Mouse (Mus musculus) kidney, postnatal 14 days (tissue): Measurements from ENCODE around the gene Ubc.
A peak's percentile ranks its signal among the peaks of the same experiment; 100 is the strongest.
"Not testable (repeated sequence)": the region's sequence is repeated elsewhere in the genome, so short reads cannot be mapped to it uniquely, and the experiment has no call there.

Experiments used
- DNase-seq: peaks from one replicate; pipeline ENCODE4 v3.0.0; 2022; ENCODE audit warnings: mixed read lengths

The Ubc gene

DNA sequence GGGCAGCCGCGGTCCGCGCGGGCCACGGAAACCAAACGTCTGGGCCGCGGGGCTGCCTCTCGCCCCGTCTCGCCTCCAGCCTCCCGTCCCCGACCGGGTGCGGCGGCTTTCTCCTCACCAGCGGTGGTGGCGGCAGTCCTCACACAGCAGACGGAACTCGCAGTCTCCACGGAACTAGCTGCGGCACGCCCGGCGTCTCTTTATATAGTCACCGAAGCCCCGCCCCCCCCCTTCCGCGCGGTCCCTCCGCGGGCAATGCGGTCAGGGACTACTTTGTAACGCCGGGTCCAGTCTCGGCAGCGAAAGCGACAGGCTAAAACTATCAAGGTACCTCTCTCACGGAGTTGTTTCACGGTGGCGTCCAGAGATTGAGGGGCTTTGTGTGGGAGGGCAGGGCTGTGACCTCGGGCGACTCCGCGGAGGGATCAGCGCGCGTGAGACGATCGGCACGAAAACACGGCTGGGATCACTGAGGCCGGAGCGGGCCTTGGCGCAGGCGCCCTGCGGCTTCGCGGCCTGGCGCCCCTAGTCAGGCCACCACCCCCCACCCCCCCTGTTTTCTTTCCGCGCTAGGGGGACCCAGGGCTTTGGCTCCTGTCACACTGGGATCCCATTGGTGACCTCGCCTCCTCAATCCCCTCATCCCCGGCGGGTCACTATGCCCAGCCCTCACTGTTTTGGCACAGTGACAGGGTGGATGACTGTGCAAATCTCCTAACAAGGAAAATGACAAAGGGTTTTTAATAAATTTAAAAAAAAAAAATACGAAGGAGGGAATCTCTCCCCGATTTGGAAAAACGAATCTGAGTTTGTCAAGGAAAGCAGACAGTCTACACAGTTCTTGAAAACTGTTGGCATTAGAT lies at the start of gene Ubc:
Gene Ubc (minus strand): TSS at position 624 of the 863 bp plus-strand sequence.
- DNase-seq: peak; percentile 92

DNA sequence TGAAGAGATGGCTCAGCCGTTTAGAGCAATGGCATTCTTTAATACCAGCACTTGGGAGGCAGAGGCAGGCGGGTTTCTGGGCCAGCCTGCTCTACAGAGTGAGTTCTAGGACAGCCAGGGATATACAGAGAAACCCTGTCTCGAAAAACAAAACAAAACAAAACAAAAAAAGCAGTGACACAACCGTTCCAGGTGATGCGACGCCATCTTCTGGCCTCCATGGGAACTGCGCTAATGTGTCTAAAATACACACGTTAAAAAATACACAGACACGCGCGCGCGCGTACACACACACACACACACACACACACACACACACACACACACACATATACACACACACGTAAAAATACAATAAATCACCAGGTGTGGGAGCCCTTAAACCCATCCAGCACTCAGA lies 44.3 kb upstream of the Ubc start:
- DNase-seq: not testable (repeated sequence)

DNA sequence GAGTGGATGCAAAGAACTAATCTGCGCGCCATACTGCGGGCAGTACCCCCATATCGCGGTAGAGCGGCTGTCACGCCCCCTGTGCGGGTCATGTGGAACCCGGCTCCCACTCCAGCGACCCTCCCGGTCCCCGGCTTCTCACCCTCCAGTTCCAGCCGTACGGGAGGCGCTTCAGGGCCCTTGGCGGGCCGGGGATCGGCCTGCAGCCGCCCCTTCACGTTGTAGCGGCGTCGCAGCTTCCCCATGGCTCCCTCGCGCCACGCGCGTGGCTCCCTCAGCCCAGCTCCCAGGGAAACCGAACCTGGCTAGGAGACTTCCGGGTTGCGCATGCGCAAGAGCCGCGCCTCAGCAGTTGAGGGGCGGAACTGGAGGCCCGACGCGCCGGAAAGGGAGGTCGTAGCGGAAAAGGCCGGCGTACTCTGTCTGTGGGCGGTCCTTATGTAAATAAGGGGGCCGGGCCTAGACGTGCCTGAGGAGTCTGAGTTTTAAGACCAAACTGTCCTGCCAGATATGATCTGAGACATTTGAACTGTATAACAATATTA lies 43.9 kb upstream of the Ubc start, which contains the start of gene Dhx37:
Gene Dhx37 (minus strand): TSS at position 329 of the 545 bp plus-strand sequence.
- peak; percentile 96 for DNase-seq

DNA sequence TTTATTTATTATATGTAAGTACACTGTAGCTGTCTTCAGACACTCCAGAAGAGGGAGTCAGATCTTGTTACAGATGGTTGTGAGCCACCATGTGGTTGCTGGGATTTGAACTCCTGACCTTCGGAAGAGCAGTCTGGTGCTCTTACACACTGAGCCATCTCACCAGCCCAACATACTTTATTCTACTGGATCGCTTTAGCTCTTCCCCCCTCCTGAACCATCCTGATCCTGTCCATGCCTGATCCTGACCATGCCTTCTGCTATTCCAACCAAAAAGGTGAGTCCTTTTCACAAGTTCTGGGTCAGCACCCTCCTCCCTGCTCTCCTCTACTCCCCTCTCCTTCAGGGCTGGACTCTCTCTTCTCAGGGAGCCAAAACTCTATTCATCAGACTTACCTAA lies 42.3 kb upstream of the Ubc start:
- not testable (repeated sequence) for DNase-seq

DNA sequence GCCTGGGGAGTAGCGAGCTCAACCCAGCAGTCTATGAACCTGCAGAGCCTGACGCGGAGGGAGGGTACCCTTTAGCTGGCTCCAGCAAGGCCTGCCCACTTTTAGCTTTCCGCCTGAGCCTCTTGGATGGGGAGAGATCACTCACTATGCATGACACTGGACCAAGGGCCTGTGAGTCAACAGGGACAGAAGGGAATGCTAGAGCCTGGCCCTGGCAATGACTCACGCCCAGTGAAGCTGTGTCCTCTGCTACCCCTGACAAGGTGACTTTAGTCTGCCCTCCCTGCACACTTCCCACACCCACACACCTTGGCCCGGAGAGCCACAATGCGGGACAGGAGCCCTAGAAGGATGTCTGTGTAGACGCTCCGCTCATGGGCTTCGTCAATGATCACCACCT lies 36.3 kb upstream of the Ubc start:
- no peak for DNase-seq

DNA sequence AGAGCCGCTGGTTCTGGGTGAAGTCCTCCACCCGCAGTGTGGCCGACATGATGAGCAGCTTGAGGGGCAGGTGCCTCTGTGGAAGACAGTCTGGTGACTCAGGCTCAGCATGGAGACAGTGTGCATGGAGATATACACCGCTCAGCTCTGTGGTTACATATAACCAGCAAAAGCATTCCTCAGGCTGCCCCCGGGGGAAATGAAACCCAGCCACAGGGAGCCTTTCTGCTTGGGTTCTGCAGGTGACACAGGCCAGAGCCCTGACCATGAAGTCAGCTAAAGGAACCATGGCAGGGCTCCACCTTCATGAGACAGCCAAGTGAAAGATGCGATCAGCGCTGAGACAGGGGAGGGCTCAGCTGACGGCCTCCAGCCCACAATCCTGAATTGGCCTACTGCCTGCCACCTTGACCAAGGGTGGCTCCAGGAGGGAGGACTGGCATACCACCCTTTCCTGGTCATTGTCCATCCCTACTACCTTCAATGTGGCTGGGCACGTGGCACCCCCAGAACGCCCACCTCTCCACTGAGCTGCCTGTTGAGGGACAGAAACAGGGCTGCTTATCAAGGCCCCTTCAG lies 35.8 kb upstream of the Ubc start:
- DNase-seq: no peak

DNA sequence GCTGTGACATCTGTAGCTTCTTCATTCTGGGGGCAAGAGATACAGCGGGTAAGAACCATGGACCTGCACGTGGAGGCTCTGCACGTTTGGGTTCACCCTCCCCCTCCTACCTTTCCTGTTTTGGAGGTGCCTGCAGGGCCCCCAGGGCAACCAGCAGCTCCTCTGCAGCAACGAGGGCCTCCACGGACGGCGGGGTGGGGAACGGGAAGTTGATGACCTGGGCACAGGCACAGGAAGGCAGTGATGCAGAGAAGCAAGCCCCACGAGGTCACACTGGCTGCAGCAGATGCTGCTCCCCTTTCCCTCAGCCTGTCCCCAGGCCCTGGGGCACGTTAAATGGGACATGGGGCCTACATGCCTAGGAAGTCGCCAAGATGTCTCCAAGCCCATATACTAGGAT lies 29.1 kb upstream of the Ubc start:
- no peak for DNase-seq

DNA sequence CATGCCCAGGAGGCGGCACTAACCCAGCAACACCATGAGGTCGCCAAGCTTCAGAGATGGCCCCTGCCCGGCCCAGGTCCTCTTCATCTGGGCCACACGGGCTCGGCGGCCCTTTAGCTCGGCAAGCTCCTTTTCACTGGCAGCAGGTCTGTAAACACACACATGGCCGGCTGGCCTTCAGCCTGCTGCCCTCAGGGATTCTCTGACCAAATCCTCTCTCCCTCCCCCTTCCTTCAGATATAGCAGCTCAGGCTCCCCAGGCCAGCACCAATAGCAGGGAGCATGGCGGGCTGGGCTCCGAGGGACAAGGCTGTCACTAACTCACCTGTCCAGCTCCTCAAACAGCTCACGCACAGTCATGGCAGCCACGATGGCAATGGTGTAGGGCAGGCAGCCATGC lies 28.6 kb upstream of the Ubc start:
- no peak for DNase-seq

DNA sequence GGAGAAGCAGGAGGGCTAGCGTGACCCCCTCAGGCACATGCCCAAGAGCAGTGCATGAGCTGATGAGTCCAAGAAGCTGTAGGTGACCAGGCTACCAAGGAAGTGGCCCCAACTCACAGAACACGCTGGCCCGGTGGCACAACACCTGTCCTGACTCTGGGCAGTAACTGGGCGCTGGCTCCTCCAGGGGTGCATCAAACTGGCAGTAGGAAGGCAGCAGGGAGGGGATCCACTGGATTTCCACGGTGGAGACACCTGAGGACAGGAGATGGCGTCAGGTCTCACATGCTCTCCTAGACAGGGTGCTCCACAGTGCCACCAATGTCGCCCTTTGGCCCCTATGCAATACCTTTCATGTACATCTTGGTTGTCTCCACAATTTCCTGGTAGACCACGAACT lies 26.2 kb upstream of the Ubc start:
- no peak for DNase-seq

DNA sequence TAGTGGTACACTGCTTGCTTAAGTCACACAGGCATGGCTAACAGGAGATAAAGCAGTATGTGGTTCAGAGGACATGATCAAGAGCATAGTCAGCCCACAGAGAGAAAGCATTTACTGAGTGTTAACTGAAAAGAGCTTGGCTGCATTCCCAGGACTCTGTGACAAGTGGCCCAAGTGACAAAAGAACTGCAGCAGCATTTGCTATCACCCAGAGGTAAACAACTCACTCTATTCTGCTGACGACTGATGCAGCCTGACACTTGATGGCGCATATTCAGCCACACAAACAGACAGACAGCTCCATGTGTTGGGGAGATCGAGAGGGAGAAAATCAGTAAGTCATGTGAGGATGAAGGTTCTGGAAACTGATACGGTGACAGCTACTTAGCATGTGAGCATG lies 23.8 kb upstream of the Ubc start:
- DNase-seq: no peak

DNA sequence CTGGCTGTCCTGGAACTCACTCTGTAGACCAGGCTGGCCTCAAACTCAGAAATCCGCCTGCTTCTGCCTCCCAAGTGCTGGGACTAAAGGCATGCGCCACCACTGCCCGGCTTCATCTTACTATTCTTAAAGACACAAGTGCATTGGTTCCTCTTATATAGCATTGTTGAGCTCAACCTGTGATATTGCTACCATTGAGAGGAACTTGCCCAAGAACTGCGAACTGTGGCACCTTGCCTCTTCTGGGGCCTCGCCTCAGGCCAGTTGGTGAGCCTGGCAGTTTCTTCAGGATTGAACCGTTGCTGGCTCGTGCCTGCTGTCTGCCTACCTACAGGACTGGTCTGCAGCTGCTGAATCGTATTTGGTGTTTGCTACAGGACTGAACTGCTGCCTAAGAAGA lies 22.5 kb upstream of the Ubc start:
- DNase-seq: not testable (repeated sequence)

DNA sequence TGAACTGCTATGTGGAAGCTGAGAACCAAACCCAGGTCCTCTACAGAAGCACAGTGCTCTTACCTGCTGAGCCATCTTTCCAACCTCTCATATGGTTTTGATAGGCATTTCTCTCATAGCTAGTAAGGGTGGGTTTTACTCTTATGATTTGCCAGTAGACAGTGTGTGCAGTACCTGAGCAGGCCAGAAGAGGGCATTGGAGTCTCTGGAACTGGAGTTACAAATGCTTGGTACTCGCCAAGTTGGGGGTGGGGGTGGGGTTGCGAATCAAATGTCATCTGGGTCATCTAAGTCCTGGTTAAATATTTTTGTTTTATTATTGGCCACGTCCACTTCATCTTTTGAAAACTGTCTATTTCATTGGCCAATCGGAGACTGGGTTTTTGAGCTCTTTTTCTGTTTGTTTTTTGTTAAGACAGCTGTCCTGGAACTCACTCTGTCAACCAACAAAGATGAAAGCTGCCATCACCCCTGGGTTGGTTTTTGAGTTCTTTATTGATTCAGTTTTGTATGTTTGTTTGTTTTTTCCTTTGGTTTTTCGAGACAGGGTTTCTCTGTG lies 22.0 kb upstream of the Ubc start:
- DNase-seq: peak; percentile 69

DNA sequence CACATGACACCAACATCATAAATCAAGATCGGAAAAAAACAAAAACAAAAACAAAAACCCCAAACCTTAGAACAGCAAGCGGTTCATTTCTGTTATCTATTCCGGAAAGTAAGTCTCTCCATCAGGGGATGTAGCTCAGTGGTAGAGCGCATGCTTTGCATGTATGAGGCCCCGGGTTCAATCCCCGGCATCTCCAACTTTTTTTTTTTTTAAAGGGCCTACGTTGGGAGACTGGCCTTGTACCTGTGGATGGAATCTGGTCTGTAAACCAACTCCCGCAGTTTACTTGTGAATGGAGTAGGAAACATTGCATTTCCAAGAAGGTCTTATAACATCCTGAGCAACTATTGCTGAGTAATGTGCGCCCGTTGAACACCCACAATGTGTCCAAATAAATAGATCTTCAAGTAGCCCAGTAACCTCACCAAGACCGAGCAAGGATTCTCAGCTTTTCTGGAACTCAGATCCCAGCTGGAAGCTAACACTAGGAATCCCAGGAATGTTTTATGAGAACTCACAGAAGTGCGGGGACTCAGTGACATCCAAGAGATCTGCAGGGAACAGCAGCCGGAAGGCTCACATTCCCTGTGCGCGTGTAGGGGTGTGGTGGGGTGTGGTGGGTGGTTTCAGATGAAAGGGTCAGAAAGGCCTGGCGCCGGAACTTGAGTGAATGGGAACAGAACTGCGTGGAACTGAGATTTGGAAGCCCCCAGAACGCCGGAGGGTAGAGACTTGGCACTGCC lies 19.5 kb upstream of the Ubc start:
- DNase-seq: peak; percentile 48

DNA sequence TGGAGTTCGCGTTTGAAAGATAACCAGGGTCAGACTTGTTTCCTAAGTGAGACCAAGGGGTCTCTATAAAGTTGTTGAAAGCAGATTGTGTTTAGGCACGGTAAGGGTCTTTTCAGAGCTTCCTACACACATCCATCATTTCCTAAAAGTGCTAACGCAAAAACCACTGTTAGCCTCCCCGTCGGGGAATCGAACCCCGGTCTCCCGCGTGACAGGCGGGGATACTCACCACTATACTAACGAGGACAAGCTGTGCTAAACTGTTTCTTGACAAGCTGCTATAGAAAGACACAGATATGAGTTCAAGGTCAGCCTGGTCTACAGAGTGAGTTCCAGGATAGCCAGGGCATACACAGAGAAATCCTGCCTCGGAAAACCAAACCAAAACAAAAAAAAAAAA lies 18.8 kb upstream of the Ubc start:
- DNase-seq: peak; percentile 87

DNA sequence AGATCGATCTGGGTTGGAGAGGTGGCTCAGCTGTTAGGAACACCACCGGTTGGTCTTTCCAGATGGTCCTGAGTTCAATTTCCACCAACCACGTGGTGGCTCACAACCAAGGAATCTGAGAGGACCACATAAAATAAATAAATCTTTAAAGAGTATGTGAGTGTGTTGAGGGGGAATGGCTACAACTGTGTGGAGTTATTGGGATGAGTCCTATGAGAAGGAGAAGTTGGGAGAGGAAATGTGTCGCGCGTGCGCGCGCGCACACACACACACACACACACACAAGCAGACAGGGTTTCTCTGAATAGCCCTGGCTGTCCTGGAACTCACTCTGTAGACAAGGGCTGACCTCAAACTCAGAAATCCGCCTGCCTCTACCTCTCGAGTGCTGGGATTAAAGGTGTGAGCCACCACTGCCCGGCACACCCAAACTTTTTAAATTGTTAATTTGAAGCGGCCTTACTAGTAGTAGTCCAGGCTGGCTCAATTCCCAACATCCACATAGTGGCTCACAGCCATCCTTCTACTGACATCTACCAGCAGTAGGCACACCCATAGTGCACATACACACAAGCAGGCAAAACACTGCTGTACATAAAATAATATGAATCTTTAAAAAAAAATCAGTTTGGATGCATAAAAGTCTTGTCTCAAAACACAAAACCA lies 18.0 kb upstream of the Ubc start:
- DNase-seq: no peak

DNA sequence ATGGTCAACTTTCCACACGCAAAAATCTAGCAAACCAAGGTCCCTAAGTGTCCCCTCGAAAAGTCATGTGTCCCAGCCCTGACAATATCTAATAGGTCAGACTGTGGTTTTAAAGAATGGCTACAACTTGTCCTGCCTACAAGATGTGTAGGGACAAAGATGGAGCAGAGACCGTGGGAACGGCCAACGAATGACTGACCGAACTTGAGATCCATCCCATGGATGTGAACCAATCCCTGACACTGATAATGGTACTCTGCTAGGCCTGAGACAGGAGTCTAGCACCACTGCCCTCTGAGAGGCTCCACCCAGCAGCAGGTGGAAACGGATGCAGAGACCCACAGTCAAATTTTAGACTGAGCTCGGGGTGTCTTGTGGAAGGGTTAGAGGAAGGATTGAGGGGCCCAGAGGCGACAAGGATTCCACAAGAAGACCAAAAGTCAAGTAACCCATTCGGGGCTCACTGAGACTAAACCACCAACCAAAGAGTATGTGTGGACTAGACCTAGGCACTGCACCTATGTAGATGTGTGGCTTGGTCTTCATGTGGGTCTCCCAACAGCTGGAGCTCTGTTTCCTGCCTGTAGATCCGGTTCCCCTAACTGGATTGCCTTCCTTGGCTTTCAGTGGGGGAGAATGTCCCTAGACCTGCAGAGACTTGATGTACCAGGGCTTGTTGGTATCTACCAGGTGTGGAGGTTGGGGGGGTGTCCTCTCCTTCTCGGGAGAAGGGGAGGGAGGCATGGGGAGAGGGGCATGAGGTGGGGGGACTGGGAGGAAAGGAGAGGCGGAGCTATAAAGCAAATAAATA lies 17.2 kb upstream of the Ubc start:
- DNase-seq: no peak

DNA sequence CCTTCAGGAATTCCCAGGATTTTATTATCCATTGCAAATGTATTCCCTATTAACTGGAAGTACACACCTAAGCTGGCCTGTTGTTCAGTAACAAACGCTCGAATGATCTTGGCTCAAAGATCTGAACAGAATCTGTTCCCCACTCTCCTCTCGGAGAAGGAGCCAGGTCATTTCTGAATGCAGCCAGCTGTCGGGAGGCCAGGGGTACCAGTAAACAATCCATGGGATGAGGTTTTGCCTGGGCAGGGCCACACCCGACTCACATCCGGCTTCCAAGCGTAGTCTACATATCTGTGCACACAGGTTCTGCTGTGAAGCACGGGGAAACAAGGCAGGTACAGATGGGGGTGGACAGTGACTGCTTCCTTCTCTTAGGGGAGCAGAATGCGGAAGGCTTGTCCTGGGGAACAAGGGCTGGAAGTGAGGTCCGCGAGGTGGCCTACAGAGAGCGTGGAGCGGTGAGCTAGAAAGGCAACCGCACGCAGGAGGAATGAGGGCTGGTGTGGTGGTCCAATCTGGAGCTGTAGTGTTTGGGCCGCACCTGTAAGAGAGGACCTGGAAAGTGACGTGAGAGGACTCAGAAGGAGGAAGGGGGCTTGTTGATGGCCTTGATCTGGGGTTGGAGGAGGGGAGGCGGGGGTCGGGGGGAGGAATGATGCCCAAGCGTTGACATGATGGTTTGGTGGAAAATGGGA lies 16.5 kb upstream of the Ubc start:
- DNase-seq: peak; percentile 73

DNA sequence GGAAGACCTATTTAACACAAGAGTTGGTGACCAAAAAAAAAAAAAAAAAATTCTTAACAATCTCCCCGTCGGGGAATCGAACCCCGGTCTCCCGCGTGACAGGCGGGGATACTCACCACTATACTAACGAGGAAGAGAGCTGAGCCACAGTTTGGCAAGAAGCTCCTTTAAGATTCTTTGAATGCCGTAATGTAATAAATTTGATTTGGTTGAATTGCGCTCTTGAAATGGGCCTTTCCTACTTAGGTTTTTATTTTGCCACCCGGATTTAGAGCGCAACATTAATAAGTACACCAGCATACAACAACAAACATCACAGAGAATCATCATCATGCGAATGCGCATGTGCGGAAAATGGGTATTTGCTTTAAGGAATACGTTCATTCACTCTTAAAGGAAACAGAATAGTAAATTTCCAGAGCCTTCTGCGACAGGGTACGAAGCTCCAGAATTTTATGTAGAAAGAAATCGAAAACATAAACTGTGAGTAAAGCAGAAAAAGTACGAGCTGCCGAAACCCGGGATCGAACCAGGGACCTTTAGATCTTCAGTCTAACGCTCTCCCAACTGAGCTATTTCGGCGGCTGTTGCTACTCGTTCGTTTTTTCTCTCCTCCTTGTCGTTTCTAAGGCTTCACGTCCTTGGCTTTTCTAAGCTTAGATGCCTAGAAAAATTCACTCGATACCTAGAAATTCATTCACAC lies 15.7 kb upstream of the Ubc start:
- peak; percentile 92 for DNase-seq

DNA sequence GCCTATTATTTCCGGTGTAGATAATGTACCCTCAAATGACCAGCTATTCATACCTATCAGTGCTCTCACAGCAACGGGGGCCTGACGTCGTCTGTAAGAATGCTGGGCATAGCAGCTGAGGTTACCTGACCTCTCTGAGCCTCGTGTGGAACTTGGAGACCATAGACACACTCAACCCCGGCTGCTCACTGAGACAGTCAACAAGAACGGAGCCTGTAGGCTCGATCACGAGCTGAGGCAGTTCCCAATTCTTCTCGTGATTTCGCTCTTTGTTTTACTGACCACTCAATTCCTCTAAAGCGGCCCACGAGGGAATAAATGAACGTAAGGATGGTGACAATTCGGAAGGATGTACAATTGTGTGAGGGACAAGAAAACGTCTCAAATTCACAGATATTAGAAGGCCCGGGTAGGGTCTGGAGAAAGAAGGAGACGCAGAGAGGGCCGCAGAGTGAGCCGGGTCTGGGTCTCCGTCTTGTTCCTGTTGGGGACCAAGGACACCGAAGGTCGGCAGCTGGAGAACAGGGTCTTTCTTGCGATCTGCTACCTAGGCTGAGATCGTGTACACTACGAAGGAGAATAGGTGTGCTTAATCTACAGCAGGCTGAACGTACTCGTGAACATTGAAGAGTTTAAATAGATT lies 15.0 kb upstream of the Ubc start:
- peak; percentile 64 for DNase-seq

DNA sequence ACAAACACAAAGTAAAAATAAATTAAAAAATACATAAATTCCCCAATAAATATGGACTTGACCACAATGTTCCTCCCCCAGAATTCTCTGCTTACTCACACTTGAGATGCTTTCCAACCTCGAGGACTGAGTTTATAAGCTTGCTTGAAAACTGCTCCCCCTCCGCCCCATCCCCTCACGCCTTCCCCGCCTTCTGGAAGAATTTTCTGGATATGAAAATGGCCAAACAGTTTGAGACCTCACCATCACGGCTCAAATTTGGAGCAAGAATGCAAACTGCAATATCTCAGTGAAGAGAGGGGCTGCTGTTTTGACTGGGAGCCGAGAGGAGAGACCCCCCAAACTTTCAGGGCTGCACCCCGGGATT lies 14.5 kb upstream of the Ubc start:
- DNase-seq: no peak
